Mouse (Mus musculus) midbrain, embryonic 10.5 days (tissue): ENCODE data around the gene Mllt10. TPM values are rescaled to one million over a fixed set of nuclear protein-coding genes. Genes with fewer than 3 reads are reported as not detected.

ENCODE experiments used
- DNase-seq: peaks from one replicate; pipeline ENCODE4 v3.0.0-alpha.2; 2017; ENCODE audit warnings: low spot score
- H3K27ac ChIP-seq: fragments of 300-500 bp; sonication (generic); replicated peaks from 2 replicates; pipeline ENCODE4 v1.5.1; 2016; ENCODE audit warnings: mild to moderate bottlenecking
- H3K27me3 ChIP-seq: fragments of 300-500 bp; sonication (generic); 2 replicates; pipeline ENCODE4 v1.6.1; 2016; ENCODE audit warnings: low read depth, mild to moderate bottlenecking; ENCODE audit not compliant: poor library complexity, severe bottlenecking
- H3K36me3 ChIP-seq: fragments of 300-500 bp; sonication (generic); 2 replicates; pipeline ENCODE4 v1.6.1; 2016; ENCODE audit warnings: mild to moderate bottlenecking, moderate library complexity
- H3K4me1 ChIP-seq: fragments of 300-500 bp; sonication (generic); 2 replicates; pipeline ENCODE4 v1.6.1; 2016
- H3K4me3 ChIP-seq: fragments of 300-500 bp; sonication (generic); 2 replicates; pipeline ENCODE4 v1.5.1; 2016; ENCODE audit warnings: mild to moderate bottlenecking, moderate library complexity
- H3K9me3 ChIP-seq: fragments of 300-500 bp; sonication (generic); replicated peaks from 2 replicates; pipeline ENCODE4 v1.6.1; 2016; ENCODE audit warnings: mild to moderate bottlenecking
- WGBS: fragments of 180-500 bp; shearing (Covaris S2); methylation state at CpG from one replicate; pipeline ENCODE4 v1.1.7; 2016; 5-methylcytosine and 5-hydroxymethylcytosine counted together
- polyA plus RNA-seq: library from polyadenylated mRNA; unstranded; fragments of >200 nt; fragmentation: Nextera tagmentation; extraction: Ambion mirVana; gene quantifications from 2 replicates; pipeline ENCODE4 v1.2.1, GENCODE M21; 2016

The Mllt10 gene
- polyA plus RNA-seq, 1 experiment from 2014 or later, result 71.0 TPM

DNA sequence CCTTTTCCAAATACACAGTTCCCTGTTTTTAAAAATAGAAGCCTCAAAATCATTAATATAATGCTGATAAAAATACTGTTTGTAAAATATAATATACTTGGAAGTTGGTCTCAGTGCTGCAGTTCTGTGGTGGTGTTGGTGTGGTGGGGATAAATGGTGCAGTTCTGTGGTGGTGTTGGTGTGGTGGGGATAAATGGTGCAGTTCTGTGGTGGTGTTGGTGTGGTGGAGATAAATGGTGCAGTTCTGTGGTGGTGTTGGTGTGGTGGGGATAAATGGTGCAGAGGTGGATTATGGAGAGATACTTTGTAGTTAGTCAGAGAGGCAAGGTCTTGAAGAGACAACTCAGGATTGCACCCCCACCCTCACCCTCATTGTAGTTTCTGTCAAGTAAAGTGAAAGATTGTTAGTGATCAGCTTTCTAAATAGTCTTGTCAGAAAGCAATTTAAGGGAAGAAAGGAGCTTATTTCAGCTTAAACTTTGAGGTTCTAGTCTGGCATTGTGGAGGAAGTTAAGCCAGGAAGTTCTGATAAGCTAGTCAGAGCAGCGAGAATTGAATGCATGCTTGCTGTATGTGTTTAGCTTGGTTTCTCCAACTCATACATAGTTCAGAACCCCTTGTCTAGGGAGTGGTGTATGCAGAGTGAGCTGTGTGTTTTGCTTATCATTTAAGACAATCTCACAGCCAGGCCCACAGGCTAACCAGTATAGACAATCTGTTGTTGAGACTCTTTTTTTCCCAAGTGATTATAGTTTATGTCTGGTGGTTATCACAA, 114.3 kb downstream of the Mllt10 start:
- 85% methylated on average over 1 of the region's 1 CpGs for WGBS

DNA sequence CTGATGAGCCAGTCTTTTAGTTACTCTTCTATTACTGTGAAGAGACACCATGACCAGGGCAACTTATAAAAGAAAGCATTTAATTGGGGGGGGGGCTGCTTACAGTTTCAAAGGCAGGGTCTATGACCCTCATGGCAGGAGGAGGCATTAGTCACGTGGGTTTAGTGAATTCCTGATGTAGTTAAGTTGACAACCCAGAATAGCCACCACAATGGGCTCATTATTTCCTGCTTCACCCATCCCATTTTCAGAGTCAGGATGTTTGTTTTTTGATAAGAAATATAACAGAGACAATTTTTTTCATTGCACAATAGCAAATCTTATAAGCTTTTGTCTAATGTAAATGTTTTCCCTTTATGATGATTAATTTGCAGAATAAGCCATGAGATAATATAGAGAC, 120.2 kb downstream of the Mllt10 start:
- Histone ChIP-seq H3K4me1 (no peaks in the 10 kb centered on the region), H3K36me3 (peaks cover 72% of the 10 kb centered on the region), H3K4me3 (no peak overlapping the region), H3K9me3 (no peaks in the 10 kb centered on the region), H3K27ac (no peak overlapping the region), H3K27me3 (no peaks in the 10 kb centered on the region)
- DNase-seq, result no peak
- 80% methylated on average over 1 of the region's 1 CpGs for WGBS

More for the DNA sequence above, 114.3 kb downstream of the Mllt10 start:
- Histone ChIP-seq H3K36me3 (peaks cover 46% of the 10 kb centered on the region), H3K4me1 (no peaks in the 10 kb centered on the region), H3K27ac (no peak overlapping the region), H3K4me3 (no peak overlapping the region), H3K9me3 (no peaks in the 10 kb centered on the region), H3K27me3 (no peaks in the 10 kb centered on the region)
- no peak for DNase-seq

DNA sequence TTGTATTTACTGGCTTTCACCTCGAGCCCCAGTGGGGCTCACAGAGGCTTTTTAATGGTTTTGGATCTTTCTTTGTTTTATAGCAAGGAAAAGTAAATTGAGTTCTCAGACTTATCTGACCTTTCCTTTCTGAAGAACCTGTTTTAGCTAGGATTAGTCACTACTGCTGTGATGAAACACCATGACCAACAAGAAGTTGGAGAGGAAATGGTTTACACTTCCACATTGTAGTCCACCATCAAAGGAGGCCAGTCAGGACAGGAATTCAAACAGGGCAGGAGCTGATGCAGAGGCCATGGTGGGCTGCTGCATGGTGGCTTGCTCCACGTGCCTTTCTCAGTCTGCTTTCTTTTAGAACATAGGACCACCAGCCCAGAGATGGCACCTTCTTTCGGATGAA, 121.2 kb downstream of the Mllt10 start:
- no peak overlapping the region for H3K4me3 ChIP-seq
- H3K27ac ChIP-seq, result no peak overlapping the region
- no peaks in the 10 kb centered on the region for H3K9me3 ChIP-seq
- no peak for DNase-seq
- no peaks in the 10 kb centered on the region for H3K27me3 ChIP-seq
- no peaks in the 10 kb centered on the region for H3K4me1 ChIP-seq
- H3K36me3 ChIP-seq, result peaks cover 80% of the 10 kb centered on the region
- WGBS, result 88% methylated on average over 3 of the region's 3 CpGs

DNA sequence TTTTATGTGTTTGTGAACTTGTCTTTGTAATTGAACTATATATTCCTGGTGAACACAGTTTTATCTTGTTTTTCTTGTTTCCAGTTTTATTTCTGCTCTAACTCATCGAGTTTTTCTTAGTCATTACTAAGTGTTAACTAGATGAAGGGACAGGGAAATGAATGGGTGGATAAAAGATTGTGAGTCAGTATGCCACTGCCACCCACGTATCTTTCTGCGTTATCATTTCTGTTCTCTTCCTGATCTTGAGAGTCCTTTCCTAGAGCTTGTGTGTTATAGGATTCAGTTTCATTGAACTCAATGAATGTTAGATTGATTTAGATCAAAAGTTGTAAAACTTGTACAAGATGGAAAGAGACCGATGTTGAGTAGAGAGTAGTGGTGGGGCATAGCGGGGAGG, 125.3 kb downstream of the Mllt10 start:
- no peaks in the 10 kb centered on the region for H3K9me3 ChIP-seq
- H3K27ac ChIP-seq, result no peak overlapping the region
- no peaks in the 10 kb centered on the region for H3K27me3 ChIP-seq
- no peaks in the 10 kb centered on the region for H3K4me1 ChIP-seq
- H3K4me3 ChIP-seq, result no peak overlapping the region
- DNase-seq, result no peak
- peaks cover 78% of the 10 kb centered on the region for H3K36me3 ChIP-seq
- 97% methylated on average over 5 of the region's 5 CpGs for WGBS

DNA sequence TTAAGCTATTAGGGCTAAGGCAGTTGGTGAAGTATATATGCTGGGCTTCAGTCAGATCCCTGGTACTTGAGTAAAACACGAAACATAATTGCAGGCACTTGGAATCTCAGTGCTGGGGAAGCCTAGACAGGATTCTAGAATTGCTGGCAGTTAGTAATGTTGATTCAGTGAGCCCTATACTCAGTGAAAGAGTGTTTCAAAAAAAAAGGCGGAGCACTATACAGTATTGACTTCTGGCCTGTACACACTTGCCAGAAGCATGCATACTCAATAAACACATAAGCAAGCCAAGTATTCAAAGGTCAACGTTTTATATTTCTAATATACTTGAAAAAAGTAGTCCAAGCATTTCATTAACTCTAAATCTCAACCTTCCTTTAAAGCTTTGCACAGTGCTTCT, 126.6 kb downstream of the Mllt10 start:
- Histone ChIP-seq H3K36me3 (peaks cover 81% of the 10 kb centered on the region), H3K4me3 (no peak overlapping the region), H3K9me3 (no peaks in the 10 kb centered on the region), H3K27me3 (no peaks in the 10 kb centered on the region), H3K4me1 (no peaks in the 10 kb centered on the region), H3K27ac (no peak overlapping the region)
- 94% methylated on average over 3 of the region's 3 CpGs for WGBS
- DNase-seq, result no peak

DNA sequence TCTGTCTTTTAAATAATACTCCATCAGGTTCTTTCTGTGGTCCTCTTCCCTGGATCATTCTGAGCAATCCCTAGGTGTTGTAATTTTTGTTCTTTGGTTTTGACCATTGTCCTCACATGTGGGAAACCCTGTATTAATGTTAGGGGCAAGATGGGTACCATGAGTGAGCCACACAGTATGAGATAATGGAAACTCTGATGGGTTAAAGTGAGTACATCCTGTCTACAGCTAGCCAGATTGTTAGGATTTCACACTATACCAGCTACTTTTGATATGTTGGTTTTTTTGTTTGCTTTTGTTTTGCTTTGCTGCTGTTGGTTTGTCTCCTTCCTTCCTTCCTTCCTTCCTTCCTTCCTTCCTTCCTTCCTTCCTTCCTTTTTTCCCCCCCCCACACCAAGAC, 128.0 kb downstream of the Mllt10 start:
- H3K4me3 ChIP-seq, result no peak overlapping the region
- DNase-seq, result no peak

DNA sequence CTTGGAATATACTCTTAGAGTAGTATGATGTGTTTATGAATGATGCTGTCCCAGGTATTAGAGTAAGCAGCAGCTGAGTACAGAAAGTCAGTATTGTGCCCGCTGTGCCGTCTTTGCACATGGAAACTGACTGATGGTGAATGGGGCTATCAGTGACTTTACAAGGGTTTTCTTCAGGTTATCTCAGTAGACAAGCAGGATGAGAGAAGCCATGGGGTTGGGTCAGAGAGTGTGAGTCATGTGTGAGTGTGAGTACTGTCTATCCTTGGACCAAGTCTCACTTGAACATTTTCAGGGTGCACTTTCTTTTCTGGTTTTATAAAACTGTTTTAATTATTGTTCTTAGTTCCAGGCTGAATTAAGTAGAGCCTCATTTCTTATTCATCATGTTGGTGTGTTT, 133.3 kb downstream of the Mllt10 start:
- DNase-seq, result no peak
- Histone ChIP-seq H3K27me3 (no peaks in the 10 kb centered on the region), H3K36me3 (peaks cover 84% of the 10 kb centered on the region), H3K4me1 (no peaks in the 10 kb centered on the region), H3K9me3 (no peaks in the 10 kb centered on the region; the same call in 1 of the 2 replicates), H3K27ac (no peak overlapping the region), H3K4me3 (no peak overlapping the region)
- 94% methylated on average over 2 of the region's 2 CpGs for WGBS

More for the DNA sequence above, 128.0 kb downstream of the Mllt10 start:
- no peak overlapping the region for H3K27ac ChIP-seq
- no peaks in the 10 kb centered on the region for H3K9me3 ChIP-seq
- peaks cover 85% of the 10 kb centered on the region for H3K36me3 ChIP-seq
- H3K27me3 ChIP-seq, result no peaks in the 10 kb centered on the region
- no peaks in the 10 kb centered on the region for H3K4me1 ChIP-seq

DNA sequence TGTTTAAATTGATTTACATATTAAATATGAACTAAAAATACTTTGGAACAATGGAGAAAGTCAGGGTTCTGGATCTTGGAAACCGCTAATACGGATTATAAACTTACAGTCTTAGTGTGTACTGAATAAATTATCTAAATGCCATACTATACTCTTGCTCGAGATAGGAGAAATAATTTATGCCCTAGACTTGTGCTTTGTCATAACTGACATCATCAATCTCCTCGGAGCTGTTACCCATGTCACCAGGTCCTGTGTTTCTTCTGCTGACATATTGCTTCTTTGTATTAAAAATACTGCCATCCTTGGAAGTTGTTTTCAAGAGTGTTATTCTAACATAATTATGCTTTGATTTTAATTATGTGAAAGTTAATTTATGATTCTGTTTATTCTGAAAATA, 140.2 kb downstream of the Mllt10 start:
- Histone ChIP-seq H3K4me1 (no peaks in the 10 kb centered on the region), H3K9me3 (no peaks in the 10 kb centered on the region), H3K4me3 (no peak overlapping the region), H3K27ac (no peak overlapping the region), H3K27me3 (no peaks in the 10 kb centered on the region), H3K36me3 (peaks cover 77% of the 10 kb centered on the region)
- no peak for DNase-seq
- WGBS, result 94% methylated on average over 4 of the region's 4 CpGs

DNA sequence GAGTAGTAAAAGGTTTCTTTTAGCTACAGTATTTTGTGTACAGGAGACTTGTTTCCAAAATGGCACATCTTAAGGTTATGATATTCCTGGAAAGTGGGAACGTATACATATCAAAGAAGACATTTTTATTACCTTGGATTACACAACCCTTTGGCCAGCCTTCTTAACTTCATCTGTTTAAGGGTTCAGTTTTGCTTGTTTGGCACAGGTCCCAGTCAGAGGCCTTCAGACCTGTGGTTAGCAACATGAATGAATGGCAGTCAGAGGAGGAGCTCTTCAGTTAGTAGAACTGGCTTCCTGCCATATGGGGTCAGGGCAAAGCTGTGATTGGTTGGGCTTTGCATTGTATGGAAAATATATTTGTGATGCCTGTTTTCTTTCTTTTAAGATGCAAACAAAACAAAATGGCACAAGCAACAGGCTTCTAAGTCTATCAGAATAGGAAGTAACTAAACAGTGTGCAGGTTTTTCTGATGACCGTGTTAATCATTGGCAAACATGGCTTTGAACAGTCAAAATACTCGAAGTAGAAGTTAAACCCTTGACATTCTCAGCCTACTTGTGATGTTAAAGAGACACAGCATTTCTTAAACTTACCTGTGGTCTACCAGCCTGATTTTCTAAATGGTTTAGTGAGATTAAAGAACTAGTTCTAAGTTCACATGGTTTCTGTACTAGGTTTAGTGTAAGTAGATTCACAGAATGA, 140.8 kb downstream of the Mllt10 start:
- H3K4me3 ChIP-seq, result no peak overlapping the region
- no peaks in the 10 kb centered on the region for H3K9me3 ChIP-seq
- no peak for DNase-seq
- H3K36me3 ChIP-seq, result peaks cover 77% of the 10 kb centered on the region
- no peaks in the 10 kb centered on the region for H3K4me1 ChIP-seq
- no peaks in the 10 kb centered on the region for H3K27me3 ChIP-seq
- no peak overlapping the region for H3K27ac ChIP-seq
- 94% methylated on average over 3 of the region's 3 CpGs for WGBS

DNA sequence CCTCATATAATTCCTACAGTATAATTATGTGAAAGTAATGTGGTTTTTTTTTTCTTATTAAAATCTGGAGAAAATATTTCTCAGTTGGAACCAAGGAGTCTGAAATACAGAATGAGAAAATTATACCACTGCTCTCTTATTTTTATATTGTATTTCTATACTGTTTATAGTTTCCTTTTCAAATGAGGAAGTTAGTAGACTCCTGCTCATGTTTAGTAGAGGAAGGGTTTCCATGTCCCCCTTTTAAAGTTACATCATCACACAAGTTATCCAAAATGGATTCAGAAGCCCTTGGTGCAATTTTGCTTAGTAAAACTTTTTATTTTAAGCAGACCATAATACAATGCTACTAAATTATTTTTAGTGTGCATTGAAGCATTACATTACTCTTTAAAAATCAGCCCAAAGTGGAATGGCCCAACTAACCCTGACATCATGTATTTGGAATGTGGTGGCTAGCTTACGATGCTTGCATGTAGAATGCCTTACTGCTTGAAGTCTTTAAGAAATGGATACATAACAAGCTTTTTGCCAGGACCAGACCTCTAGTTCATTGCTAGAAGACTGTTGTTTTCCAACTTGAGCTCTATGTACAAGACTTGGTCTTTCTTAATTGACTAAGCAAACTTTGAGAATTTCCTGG, 146.9 kb downstream of the Mllt10 start:
- no peak for DNase-seq
- 98% methylated on average over 1 of the region's 1 CpGs for WGBS
- Histone ChIP-seq H3K27me3 (no peaks in the 10 kb centered on the region), H3K4me3 (no peak overlapping the region), H3K36me3 (peaks cover 100% of the 10 kb centered on the region), H3K4me1 (no peaks in the 10 kb centered on the region), H3K27ac (no peak overlapping the region), H3K9me3 (no peaks in the 10 kb centered on the region)

DNA sequence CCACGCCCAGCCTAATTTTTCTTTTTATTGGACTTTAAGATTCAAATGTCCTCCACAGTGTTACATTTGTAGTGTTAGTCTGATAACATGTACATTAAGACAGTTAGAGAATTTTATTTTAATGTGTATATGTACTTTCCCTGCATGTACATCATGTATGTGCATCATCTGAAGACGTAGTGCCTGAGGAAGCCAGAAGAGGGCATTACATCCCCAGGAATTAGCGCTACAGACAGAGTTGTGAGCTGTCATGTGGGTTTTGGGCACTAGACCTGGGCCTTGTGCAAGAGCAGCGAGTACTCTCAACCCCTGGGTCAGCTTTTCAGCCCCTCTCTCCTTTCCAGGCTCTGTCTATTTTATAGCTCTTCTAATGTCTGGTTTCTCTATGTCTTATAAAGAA, 147.9 kb downstream of the Mllt10 start:
- Histone ChIP-seq H3K4me3 (no peak overlapping the region), H3K9me3 (no peaks in the 10 kb centered on the region), H3K36me3 (peaks cover 100% of the 10 kb centered on the region), H3K27me3 (no peaks in the 10 kb centered on the region), H3K27ac (no peak overlapping the region), H3K4me1 (no peaks in the 10 kb centered on the region)
- WGBS, result 95% methylated on average over 4 of the region's 4 CpGs
- no peak for DNase-seq

DNA sequence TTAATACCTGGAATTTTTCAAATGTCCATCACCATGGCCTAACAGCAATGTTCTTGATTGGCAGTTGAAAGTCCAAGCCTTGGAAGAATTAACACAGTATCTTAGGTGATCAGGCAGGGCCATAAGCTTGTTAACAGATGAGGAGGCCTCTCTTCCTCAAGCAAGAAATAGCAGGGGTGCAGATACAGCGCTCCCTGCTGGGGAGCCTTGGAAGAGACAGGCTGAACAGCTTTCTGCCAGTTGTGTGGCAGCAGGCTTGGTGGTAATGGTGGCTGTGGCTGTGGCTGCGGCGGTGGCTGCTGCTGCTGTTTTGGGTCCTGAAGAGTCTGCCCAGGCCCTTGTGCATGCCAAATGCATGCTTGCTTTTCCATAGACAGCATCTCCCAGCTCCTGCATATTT, 150.1 kb downstream of the Mllt10 start:
- 73% methylated on average over 3 of the region's 3 CpGs for WGBS
- Histone ChIP-seq H3K4me1 (no peaks in the 10 kb centered on the region), H3K27ac (no peak overlapping the region), H3K27me3 (no peaks in the 10 kb centered on the region), H3K4me3 (no peak overlapping the region), H3K36me3 (peaks cover 100% of the 10 kb centered on the region), H3K9me3 (no peaks in the 10 kb centered on the region)
- peak; percentile 63 for DNase-seq

DNA sequence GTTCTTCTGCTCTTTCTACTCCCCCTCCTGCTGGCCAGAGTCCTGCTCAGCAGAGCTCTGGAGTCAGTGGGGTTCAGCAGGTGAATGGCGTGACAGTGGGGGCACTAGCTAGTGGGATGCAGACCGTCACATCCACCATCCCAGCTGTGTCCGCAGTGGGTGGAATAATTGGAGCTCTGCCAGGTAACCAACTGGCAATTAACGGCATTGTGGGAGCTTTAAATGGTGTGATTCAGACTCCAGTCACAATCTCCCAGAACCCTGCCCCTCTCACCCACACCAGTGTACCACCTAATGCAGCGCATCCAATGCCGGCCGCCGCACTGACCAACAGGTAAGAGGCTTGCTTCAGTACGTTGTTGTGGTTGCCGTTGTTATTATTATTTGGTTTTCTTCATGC, 151.8 kb downstream of the Mllt10 start:
- peaks cover 99% of the 10 kb centered on the region for H3K36me3 ChIP-seq

More for the DNA sequence above, 151.8 kb downstream of the Mllt10 start:
- Histone ChIP-seq H3K27me3 (no peaks in the 10 kb centered on the region), H3K9me3 (no peaks in the 10 kb centered on the region), H3K27ac (no peak overlapping the region), H3K4me3 (no peak overlapping the region), H3K4me1 (no peaks in the 10 kb centered on the region)
- whole genome bisulfite sequencing, result 96% methylated on average over 10 of the region's 10 CpGs
- no peak for DNase-seq
